Mouse (Mus musculus) heart, embryonic 13.5 days (tissue): ENCODE data around the gene Ccdc81. TPM values are rescaled to one million over a fixed set of nuclear protein-coding genes. Genes with fewer than 3 reads are reported as not detected.

Experiments used
- ATAC-seq: fragments of 200-750 bp; cut with Nextera tagmentation; 2 replicates; pipeline ENCODE4 v1.8.0; 2017; ENCODE audit warnings: moderate TSS enrichment; ENCODE audit not compliant: insufficient number of reproducible peaks, low FRiP score, low TSS enrichment; ENCODE audit errors: extremely low read depth
- H3K27ac ChIP-seq: fragments of 300-500 bp; sonication (generic); replicated peaks from 2 replicates; pipeline ENCODE4 v1.5.1; 2015; ENCODE audit warnings: moderate library complexity, mild to moderate bottlenecking, inconsistent platforms
- H3K27me3 ChIP-seq: fragments of 300-500 bp; sonication (generic); replicated peaks from 2 replicates; pipeline ENCODE4 v1.6.1; 2015; ENCODE audit warnings: mild to moderate bottlenecking, inconsistent platforms
- H3K36me3 ChIP-seq: fragments of 300-500 bp; sonication (generic); 2 replicates; pipeline ENCODE4 v1.6.1; 2015; ENCODE audit warnings: mild to moderate bottlenecking, inconsistent platforms
- H3K4me1 ChIP-seq: fragments of 300-500 bp; sonication (generic); 2 replicates; pipeline ENCODE4 v1.6.1; 2015; ENCODE audit warnings: inconsistent platforms
- H3K4me2 ChIP-seq: fragments of 300-500 bp; sonication (generic); 2 replicates; pipeline ENCODE4 v1.6.1; 2015; ENCODE audit warnings: inconsistent platforms, mild to moderate bottlenecking, moderate library complexity
- H3K4me3 ChIP-seq: fragments of 300-500 bp; sonication (generic); 2 replicates; pipeline ENCODE4 v1.5.1; 2015; ENCODE audit warnings: moderate library complexity, mild to moderate bottlenecking, inconsistent platforms
- H3K9ac ChIP-seq: fragments of 300-500 bp; sonication (generic); 2 replicates; pipeline ENCODE4 v1.6.1; 2015; ENCODE audit warnings: inconsistent platforms, mild to moderate bottlenecking, moderate library complexity
- H3K9me3 ChIP-seq: fragments of 300-500 bp; sonication (generic); 2 replicates; pipeline ENCODE4 v1.6.1; 2016; ENCODE audit warnings: inconsistent platforms
- WGBS: fragments of 180-500 bp; shearing (Covaris S2); methylation state at CpG from one replicate; pipeline ENCODE4 v1.1.7; 2015; ENCODE audit warnings: mixed read lengths; 5-methylcytosine and 5-hydroxymethylcytosine counted together
- polyA plus RNA-seq: library from polyadenylated mRNA; unstranded; fragments of >200 nt; fragmentation: Nextera tagmentation; extraction: Ambion mirVana; gene quantifications from 2 replicates; pipeline ENCODE4 v1.2.1, GENCODE M21; 2015

Ccdc81 gene
- polyA plus RNA-seq, 1 experiment from 2014 or later = not detected

- H3K36me3 ChIP-seq = no peaks in the 10 kb centered on the region
- H3K4me3 ChIP-seq = no peak overlapping the region
- H3K4me1 ChIP-seq = peaks cover 10% of the 10 kb centered on the region
- H3K27ac ChIP-seq = no peak overlapping the region
- ATAC-seq = no peak
- H3K4me2 ChIP-seq = no peak overlapping the region
- H3K9me3 ChIP-seq = no peaks in the 10 kb centered on the region
- no peaks in the 10 kb centered on the region for H3K27me3 ChIP-seq
- no peak overlapping the region for H3K9ac ChIP-seq
- 34% methylated on average over 4 of the region's 4 CpGs for WGBS
Measured at GRCm38 (mm10) chr7:89837841-89838240, 65.6 kb downstream of the Ccdc81 start.

- no peak overlapping the region for H3K9ac ChIP-seq
- H3K27ac ChIP-seq = no peak overlapping the region
- H3K4me2 ChIP-seq = no peak overlapping the region
- no peaks in the 10 kb centered on the region for H3K36me3 ChIP-seq
- no peaks in the 10 kb centered on the region for H3K27me3 ChIP-seq
- no peak overlapping the region for H3K4me3 ChIP-seq
- 84% methylated on average over 7 of the region's 7 CpGs for WGBS
- H3K9me3 ChIP-seq = no peaks in the 10 kb centered on the region
- peaks cover 10% of the 10 kb centered on the region for H3K4me1 ChIP-seq
- ATAC-seq = no peak
Measured at GRCm38 (mm10) chr7:89836676-89837075, 66.8 kb downstream of the Ccdc81 start.

- 75% methylated on average over 8 of the region's 8 CpGs for WGBS
- H3K4me2 ChIP-seq = no peak overlapping the region
- ATAC-seq = no peak
- H3K36me3 ChIP-seq = no peaks in the 10 kb centered on the region
- H3K4me3 ChIP-seq = no peak overlapping the region
- H3K9ac ChIP-seq = no peak overlapping the region
- no peak overlapping the region for H3K27ac ChIP-seq
- H3K27me3 ChIP-seq = no peaks in the 10 kb centered on the region
- peaks cover 10% of the 10 kb centered on the region for H3K4me1 ChIP-seq
- no peaks in the 10 kb centered on the region for H3K9me3 ChIP-seq
Measured at GRCm38 (mm10) chr7:89835566-89835965, 67.9 kb downstream of the Ccdc81 start.

GRCm38 (mm10) chr7:89833521-89833920 is 69.9 kb downstream of the Ccdc81 start:
- H3K27me3 ChIP-seq = no peaks in the 10 kb centered on the region
- WGBS = 83% methylated on average over 8 of the region's 8 CpGs
- no peaks in the 10 kb centered on the region for H3K9me3 ChIP-seq
- peaks cover 10% of the 10 kb centered on the region for H3K4me1 ChIP-seq
- H3K4me2 ChIP-seq = no peak overlapping the region
- ATAC-seq = no peak
- H3K36me3 ChIP-seq = no peaks in the 10 kb centered on the region
- no peak overlapping the region for H3K9ac ChIP-seq
- no peak overlapping the region for H3K27ac ChIP-seq
- no peak overlapping the region for H3K4me3 ChIP-seq

GRCm38 (mm10) chr7:89829201-89829600 is 74.2 kb downstream of the Ccdc81 start:
- Histone ChIP-seq H3K4me1 (no peaks in the 10 kb centered on the region), H3K9me3 (no peaks in the 10 kb centered on the region), H3K4me2 (no peak overlapping the region), H3K4me3 (no peak overlapping the region), H3K9ac (no peak overlapping the region), H3K36me3 (no peaks in the 10 kb centered on the region), H3K27me3 (no peaks in the 10 kb centered on the region), H3K27ac (no peak overlapping the region)
- ATAC-seq = no peak
- 41% methylated on average over 7 of the region's 7 CpGs for WGBS

GRCm38 (mm10) chr7:89828436-89829065 is 74.9 kb downstream of the Ccdc81 start:
- Histone ChIP-seq H3K27ac (no peak overlapping the region), H3K27me3 (no peaks in the 10 kb centered on the region), H3K4me3 (no peak overlapping the region), H3K9ac (no peak overlapping the region), H3K9me3 (no peaks in the 10 kb centered on the region), H3K4me2 (no peak overlapping the region), H3K36me3 (no peaks in the 10 kb centered on the region), H3K4me1 (no peaks in the 10 kb centered on the region)
- WGBS = 67% methylated on average over 4 of the region's 4 CpGs
- ATAC-seq = no peak

Other genes with a start within 250 kb of the Ccdc81 start
- 90.0 and 111 TPM in 2 replicates for gene Hikeshi, start 37.6 kb upstream of the Ccdc81 start, polyA plus RNA-seq
- gene Eed, start 77.4 kb upstream of the Ccdc81 start, polyA plus RNA-seq = 42.0 and 45.5 TPM in 2 replicates
- gene Picalm, start 226.6 kb upstream of the Ccdc81 start, polyA plus RNA-seq = 29.1 and 31.0 TPM in 2 replicates